Mouse (Mus musculus) forebrain, embryonic 14.5 days (tissue): Measurements from ENCODE around the gene Dysf. TPM values are rescaled to one million over a fixed set of nuclear protein-coding genes. Genes with fewer than 3 reads are reported as not detected.

ENCODE experiments used
- ATAC-seq: fragments of 200-750 bp; cut with Nextera tagmentation; 2 replicates; pipeline ENCODE4 v1.8.0; 2017; ENCODE audit warnings: mild to moderate bottlenecking, moderate library complexity
- DNase-seq: peaks from one replicate; pipeline ENCODE4 v3.0.0-alpha.2; 2015; ENCODE audit warnings: low spot score
- H3K27ac ChIP-seq: fragments of 300-500 bp; sonication (generic); 2 replicates; pipeline ENCODE4 v1.5.1; 2014; ENCODE audit warnings: low read depth, mild to moderate bottlenecking, control low read depth, low read length, moderate library complexity
- H3K27me3 ChIP-seq: fragments of 300-500 bp; sonication (generic); replicated peaks from 2 replicates; pipeline ENCODE4 v1.6.1; 2014; ENCODE audit warnings: low read length, control low read depth, mixed read lengths; ENCODE audit not compliant: control insufficient read depth, insufficient read depth
- H3K36me3 ChIP-seq: fragments of 300-500 bp; sonication (generic); 2 replicates; pipeline ENCODE4 v1.6.1; 2014; ENCODE audit warnings: low read length, control low read depth; ENCODE audit not compliant: control insufficient read depth, insufficient read depth
- H3K4me1 ChIP-seq: fragments of 300-500 bp; sonication (generic); 2 replicates; pipeline ENCODE4 v1.6.1; 2014; ENCODE audit warnings: antibody characterized with exemption, low read length, control low read depth; ENCODE audit not compliant: control insufficient read depth, insufficient read depth
- H3K4me2 ChIP-seq: fragments of 300-500 bp; sonication (generic); 2 replicates; pipeline ENCODE4 v1.6.1; 2014; ENCODE audit warnings: mild to moderate bottlenecking, control low read depth, low read length
- H3K4me3 ChIP-seq: fragments of 300-500 bp; sonication (generic); 2 replicates; pipeline ENCODE4 v1.5.1; 2014; ENCODE audit warnings: low read depth, low read length, control low read depth
- H3K9ac ChIP-seq: fragments of 300-500 bp; sonication (generic); 2 replicates; pipeline ENCODE4 v1.6.1; 2014; ENCODE audit warnings: mild to moderate bottlenecking, low read length, control low read depth, moderate library complexity
- H3K9me3 ChIP-seq: fragments of 300-500 bp; sonication (generic); replicated peaks from 2 replicates; pipeline ENCODE4 v1.6.1; 2016; ENCODE audit warnings: low read length, control low read depth, mixed read lengths; ENCODE audit not compliant: control insufficient read depth
- WGBS: fragments of 180-500 bp; shearing (Covaris S2); extraction: QIAGEN DNeasy Blood & Tissue Kit; methylation state at CpG from one replicate; pipeline ENCODE4 v1.1.7; 2014; 5-methylcytosine and 5-hydroxymethylcytosine counted together
- polyA plus RNA-seq: library from polyadenylated mRNA; unstranded; fragments of >200 nt; fragmentation: Nextera tagmentation; extraction: Ambion mirVana; gene quantifications from 2 replicates; pipeline ENCODE4 v1.2.1, GENCODE M21; 2014

Gene Dysf
- polyA plus RNA-seq, 1 experiment from 2014 or later, result 1.2 TPM

DNA sequence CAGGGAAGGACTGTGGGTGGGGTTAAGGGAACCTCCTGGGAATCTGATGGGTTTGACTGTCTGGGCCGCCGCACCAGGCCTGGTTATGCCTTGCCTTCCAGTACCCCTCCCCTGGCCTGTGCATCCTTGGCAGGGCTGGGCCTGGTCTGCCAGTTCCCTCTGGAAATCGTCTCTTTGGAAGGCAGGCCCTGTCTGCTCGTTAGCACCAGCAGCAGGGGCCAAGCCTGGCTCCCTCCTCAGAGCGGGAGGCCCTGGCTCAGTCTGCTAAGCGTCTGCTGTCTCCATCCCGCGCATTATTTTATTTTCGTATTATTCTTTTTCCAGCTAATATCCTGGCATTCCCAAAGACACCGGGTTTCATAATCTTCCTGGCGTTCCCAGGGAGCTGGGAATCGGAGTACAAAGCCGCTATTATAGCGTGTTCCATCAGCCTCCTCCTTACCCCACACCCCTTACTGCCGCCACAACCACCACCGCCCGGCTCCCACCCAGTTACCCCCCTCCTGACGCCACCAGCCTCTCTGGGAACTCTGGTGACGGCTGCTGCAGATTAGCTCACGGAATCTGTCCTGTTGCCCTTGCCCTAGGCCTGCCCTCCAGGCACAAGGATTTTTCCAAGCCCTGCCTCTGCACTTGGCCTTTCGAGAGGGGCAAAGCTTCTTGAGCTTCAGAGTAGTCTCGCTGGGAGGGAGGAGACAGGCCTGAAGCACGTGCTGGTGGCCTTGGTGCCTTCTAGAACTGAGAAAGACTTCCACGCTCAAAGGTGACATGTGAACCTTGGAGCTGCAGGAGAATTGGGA is 111.5 kb downstream of the Dysf start:
- ATAC-seq (peak; percentile 60; the same call in 1 of the 2 replicates), DNase-seq (peak; percentile 56)
- Histone ChIP-seq H3K9me3 (no peaks in the 10 kb centered on the region), H3K27me3 (no peaks in the 10 kb centered on the region), H3K9ac (no peak overlapping the region), H3K4me1 (no peaks in the 10 kb centered on the region), H3K36me3 (no peaks in the 10 kb centered on the region), H3K27ac (peak overlapping the region; percentile 39; the same call in 1 of the 2 replicates), H3K4me2 (no peak overlapping the region), H3K4me3 (no peak overlapping the region)
- WGBS, result 49% methylated on average over 24 of the region's 24 CpGs

DNA sequence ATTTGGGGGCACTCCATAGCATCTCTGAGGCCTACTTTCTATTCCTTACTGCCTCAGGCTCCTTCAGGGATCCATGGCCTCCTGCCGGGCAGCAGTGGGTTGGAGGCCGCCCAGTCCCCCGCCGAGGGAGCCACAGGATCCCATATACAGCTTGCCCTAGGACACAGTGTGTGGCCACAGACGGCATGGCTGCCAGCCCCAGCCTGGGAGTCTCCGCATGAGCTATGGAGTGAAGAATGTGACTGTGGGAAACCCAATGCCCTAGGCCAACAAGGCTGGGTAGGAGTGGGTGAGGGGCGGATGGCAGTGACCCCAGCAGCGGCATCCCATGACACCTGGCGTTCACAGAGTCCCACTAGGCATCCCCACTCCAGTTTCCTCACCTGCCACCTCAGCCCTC is 116.2 kb downstream of the Dysf start:
- Histone ChIP-seq H3K9ac (no peak overlapping the region), H3K27ac (no peak overlapping the region), H3K4me2 (no peak overlapping the region), H3K36me3 (no peaks in the 10 kb centered on the region), H3K4me3 (no peak overlapping the region), H3K4me1 (no peaks in the 10 kb centered on the region), H3K27me3 (no peaks in the 10 kb centered on the region), H3K9me3 (no peaks in the 10 kb centered on the region)
- DNase-seq (no peak), ATAC-seq (no peak)
- 84% methylated on average over 9 of the region's 9 CpGs for WGBS

DNA sequence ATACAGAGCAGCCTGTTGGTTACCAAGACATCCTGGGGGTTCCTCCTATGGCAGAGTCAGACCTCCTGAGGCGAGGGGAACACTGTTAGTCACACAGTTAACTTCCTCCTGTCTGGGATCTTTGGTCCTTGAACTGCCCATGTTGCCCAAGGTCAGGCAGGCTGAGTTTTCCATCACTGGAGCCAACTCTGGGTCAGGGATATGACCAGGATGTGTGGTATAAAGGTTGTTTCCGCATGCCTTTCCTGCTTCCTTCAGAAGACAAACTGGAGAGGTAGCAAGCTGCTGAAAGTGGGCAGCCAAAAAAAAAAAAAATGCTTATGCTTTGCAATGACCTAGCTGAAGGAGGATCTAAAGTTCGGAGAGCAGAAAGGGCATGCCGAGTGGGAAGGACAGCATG is 116.7 kb downstream of the Dysf start:
- no peak overlapping the region for H3K4me2 ChIP-seq
- DNase-seq, result no peak
- 79% methylated on average over 4 of the region's 4 CpGs for WGBS

DNA sequence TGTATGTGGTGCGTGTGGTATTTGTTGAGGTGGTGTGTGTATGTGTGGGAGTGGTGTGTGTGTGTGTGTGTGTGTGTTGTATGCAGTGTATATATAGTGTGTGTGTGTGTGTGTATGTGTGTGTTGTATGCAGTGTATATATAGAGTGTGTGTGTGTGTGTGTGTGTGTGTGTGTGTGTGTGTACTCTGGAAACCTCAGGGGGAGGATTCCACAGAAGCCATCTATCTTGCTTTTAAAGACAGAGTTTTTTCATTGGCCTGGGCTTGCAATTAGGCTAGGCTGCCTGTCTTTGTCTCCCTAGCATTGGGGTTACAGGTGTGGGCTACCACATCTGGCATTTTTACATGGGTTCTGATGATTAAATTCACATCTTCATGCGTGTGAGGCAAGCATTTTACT is 119.8 kb downstream of the Dysf start:
- H3K4me1 ChIP-seq, result no peaks in the 10 kb centered on the region
- H3K36me3 ChIP-seq, result no peaks in the 10 kb centered on the region
- ATAC-seq (no peak), DNase-seq (no peak)
- no peaks in the 10 kb centered on the region for H3K27me3 ChIP-seq
- no peak overlapping the region for H3K9ac ChIP-seq
- no peaks in the 10 kb centered on the region for H3K9me3 ChIP-seq
- 95% methylated on average over 2 of the region's 2 CpGs for WGBS
- no peak overlapping the region for H3K4me2 ChIP-seq
- H3K27ac ChIP-seq, result no peak overlapping the region
- H3K4me3 ChIP-seq, result no peak overlapping the region

More for the DNA sequence above, 116.7 kb downstream of the Dysf start:
- no peaks in the 10 kb centered on the region for H3K36me3 ChIP-seq
- H3K4me1 ChIP-seq, result no peaks in the 10 kb centered on the region
- H3K4me3 ChIP-seq, result no peak overlapping the region
- no peaks in the 10 kb centered on the region for H3K27me3 ChIP-seq
- H3K9me3 ChIP-seq, result no peaks in the 10 kb centered on the region
- H3K27ac ChIP-seq, result no peak overlapping the region
- no peak overlapping the region for H3K9ac ChIP-seq
- no peak for ATAC-seq

DNA sequence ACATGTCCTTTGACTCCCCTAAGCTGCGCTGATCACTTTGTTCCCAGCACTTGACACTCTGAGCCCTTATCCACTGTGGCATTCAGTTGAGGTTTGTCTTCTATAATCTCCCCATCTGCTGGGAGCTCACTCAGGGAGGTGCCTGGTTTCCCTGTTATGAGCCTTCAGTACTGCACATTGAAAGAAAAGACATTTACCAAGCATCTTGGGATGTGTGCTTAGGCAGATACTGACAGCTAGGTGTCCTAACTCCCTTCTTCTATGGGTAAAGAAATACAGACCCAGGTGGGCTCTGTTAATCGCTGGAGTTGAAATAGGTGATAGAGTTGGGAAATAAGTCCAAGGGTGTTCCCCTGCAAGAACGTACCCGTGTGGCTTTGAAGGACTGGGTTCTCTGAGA is 122.5 kb downstream of the Dysf start:
- H3K4me1 ChIP-seq, result peaks cover 6% of the 10 kb centered on the region
- 92% methylated on average over 4 of the region's 4 CpGs for WGBS
- no peak overlapping the region for H3K4me2 ChIP-seq
- H3K27ac ChIP-seq, result no peak overlapping the region
- no peak overlapping the region for H3K4me3 ChIP-seq
- DNase-seq (no peak), ATAC-seq (no peak)
- no peaks in the 10 kb centered on the region for H3K36me3 ChIP-seq
- no peaks in the 10 kb centered on the region for H3K9me3 ChIP-seq
- no peak overlapping the region for H3K9ac ChIP-seq
- H3K27me3 ChIP-seq, result no peaks in the 10 kb centered on the region

DNA sequence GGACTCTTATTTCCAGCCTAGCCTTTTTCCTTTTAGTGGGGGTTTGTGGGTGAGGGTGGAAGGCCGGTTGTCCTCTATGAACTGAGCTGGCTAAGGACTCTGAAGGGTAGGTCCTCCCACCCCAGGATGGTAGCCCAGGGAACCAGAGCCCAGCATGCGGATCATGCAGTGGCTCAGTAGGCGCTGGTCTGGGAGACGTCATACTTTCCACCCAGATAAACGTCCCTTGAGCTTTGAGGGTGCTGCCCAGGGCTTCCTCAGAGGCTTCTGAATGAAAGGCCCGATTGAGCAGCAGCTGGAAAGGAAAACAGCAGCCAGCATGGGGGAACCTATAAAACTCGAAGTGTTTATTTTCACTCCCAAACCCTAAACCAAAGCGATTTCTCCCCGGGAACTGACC is 123.1 kb downstream of the Dysf start:
- H3K27ac ChIP-seq, result no peak overlapping the region
- H3K27me3 ChIP-seq, result no peaks in the 10 kb centered on the region
- peaks cover 6% of the 10 kb centered on the region for H3K4me1 ChIP-seq
- H3K36me3 ChIP-seq, result no peaks in the 10 kb centered on the region
- DNase-seq (no peak), ATAC-seq (no peak)
- no peak overlapping the region for H3K4me2 ChIP-seq
- no peak overlapping the region for H3K9ac ChIP-seq
- 79% methylated on average over 9 of the region's 9 CpGs for whole genome bisulfite sequencing
- H3K4me3 ChIP-seq, result no peak overlapping the region
- no peaks in the 10 kb centered on the region for H3K9me3 ChIP-seq

DNA sequence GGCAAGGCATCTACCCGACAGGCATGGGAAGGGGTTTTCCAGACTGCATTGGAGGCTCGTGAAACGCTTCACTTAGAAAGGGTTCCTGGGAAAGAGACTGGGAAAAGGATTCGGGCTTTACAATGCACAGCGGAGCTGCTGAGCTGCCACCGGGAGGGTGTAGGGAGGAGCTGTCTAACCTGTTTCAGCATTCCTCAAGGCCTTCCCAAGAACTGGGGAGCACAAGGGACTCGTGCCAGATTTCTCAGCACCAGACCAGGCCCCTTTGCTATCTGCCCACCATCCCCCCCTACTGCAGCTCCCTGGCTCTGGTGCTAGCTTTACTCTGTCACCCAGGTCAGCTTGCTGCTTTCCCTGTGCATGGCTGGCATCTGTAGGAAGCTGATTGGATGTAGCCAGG is 124.7 kb downstream of the Dysf start:
- DNase-seq, result no peak
- WGBS, result 61% methylated on average over 7 of the region's 7 CpGs

DNA sequence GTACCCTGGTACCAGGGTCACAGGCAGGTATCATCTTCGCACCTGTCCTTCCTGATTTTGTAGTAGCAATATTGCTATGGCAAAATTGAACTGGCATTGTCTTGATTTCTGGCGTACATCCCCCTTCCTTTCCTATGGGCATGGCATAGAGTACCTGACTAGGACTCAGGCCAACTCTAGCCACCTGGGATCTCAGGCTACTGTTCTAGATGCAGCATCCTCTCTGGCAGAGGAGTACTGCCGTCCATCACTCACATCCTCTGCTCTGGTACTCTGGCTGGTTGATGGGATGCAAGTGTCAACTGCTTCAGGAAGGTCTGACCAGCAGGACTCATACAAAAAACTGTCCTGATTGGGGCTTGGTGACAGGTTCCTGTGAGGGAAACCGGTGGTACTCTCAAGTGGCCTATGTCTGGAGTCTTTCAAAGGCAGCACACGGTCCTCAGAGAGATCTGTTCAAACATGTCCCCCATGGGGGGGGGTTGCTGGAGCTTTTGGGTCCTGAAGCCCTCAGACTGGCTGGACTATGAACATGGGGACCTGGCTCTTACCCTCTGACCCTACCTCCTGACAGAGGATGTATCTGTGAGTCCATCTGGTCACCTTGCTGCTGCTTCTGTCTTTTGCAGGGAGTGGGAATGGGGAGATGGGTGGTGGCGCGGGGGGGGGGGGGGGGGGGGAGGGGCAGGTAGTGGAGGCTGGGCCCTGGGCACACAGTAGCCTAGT is 125.8 kb downstream of the Dysf start:
- H3K4me1 ChIP-seq, result peaks cover 6% of the 10 kb centered on the region
- no peak overlapping the region; the same call in 1 of the 2 replicates for H3K4me2 ChIP-seq
- no peaks in the 10 kb centered on the region for H3K9me3 ChIP-seq
- peak; percentile 13 for DNase-seq
- H3K36me3 ChIP-seq, result no peaks in the 10 kb centered on the region
- no peaks in the 10 kb centered on the region for H3K27me3 ChIP-seq
- H3K4me3 ChIP-seq, result no peak overlapping the region
- H3K9ac ChIP-seq, result peak overlapping the region; percentile 48; the same call in 1 of the 2 replicates
- ATAC-seq, result 0 out of 2 replicates have a peak, but pooled peaks have one; percentile 15
- 76% methylated on average over 5 of the region's 7 CpGs for WGBS
- H3K27ac ChIP-seq, result peak overlapping the region; percentile 67; the same call in 1 of the 2 replicates

More for the DNA sequence above, 124.7 kb downstream of the Dysf start:
- Histone ChIP-seq H3K36me3 (no peaks in the 10 kb centered on the region), H3K9ac (no peak overlapping the region), H3K4me2 (no peak overlapping the region), H3K27ac (no peak overlapping the region), H3K9me3 (no peaks in the 10 kb centered on the region), H3K4me3 (no peak overlapping the region), H3K4me1 (peaks cover 6% of the 10 kb centered on the region), H3K27me3 (no peaks in the 10 kb centered on the region)
- no peak for ATAC-seq
